Mouse (Mus musculus) kidney, adult 2 months (tissue): ENCODE results near the gene Msantd2.

Experiments
- CTCF ChIP-seq: fragments of 200-500 bp; conservative IDR thresholded peaks from 2 replicates; pipeline ENCODE4 v1.5.1; 2011; ENCODE audit warnings: low read depth, mild to moderate bottlenecking, control low read depth, low read length, moderate library complexity, mixed read lengths; ENCODE audit not compliant: insufficient read depth, insufficient read length
- POLR2A ChIP-seq: fragments of 200-500 bp; IDR thresholded peaks from one replicate; pipeline ENCODE4 v1.6.1; 2011; ENCODE audit warnings: low read depth, low read length, control low read depth

GRCm38 (mm10) chr9:37526443-37527395 lies 37.6 kb downstream of the Msantd2 start:
- TF ChIP-seq CTCF (0 out of 2 replicates have a peak, but pooled peaks have one; percentile 16), POLR2A (no peak)
